Mouse (Mus musculus) kidney, embryonic 16.5 days (tissue): ENCODE measurements around the gene Olfr688. TPM values are rescaled to one million over a fixed set of nuclear protein-coding genes. Genes with fewer than 3 reads are reported as not detected.

Source experiments
- polyA plus RNA-seq: library from polyadenylated mRNA; unstranded; fragments of >200 nt; fragmentation: Nextera tagmentation; extraction: Ambion mirVana; gene quantifications from 2 replicates; pipeline ENCODE4 v1.2.1, GENCODE M21; 2015

Gene Olfr688
- polyA plus RNA-seq, 1 experiment from 2014 or later: not detected

Other genes starting within 250 kb of the Olfr688 start
- not detected in 2 replicates for gene Olfr677, start 236.7 kb upstream of the Olfr688 start, polyA plus RNA-seq
- not detected in 2 replicates for gene Olfr678, start 223.6 kb upstream of the Olfr688 start, polyA plus RNA-seq
- not detected in 2 replicates for gene Olfr679, start 206.9 kb upstream of the Olfr688 start, polyA plus RNA-seq
- gene Olfr680-ps1, start 195.3 kb upstream of the Olfr688 start, polyA plus RNA-seq: not detected in 2 replicates
- not detected in 2 replicates for gene Olfr681, start 171.3 kb upstream of the Olfr688 start, polyA plus RNA-seq
- not detected in 2 replicates for gene Olfr683, start 141.1 kb upstream of the Olfr688 start, polyA plus RNA-seq
- gene Olfr684, start 124.4 kb upstream of the Olfr688 start, polyA plus RNA-seq: not detected in 2 replicates
- not detected in 2 replicates for gene Olfr685, start 102.1 kb upstream of the Olfr688 start, polyA plus RNA-seq
- not detected in 2 replicates for gene Olfr686, start 80.6 kb upstream of the Olfr688 start, polyA plus RNA-seq
- gene Olfr689, start 23.1 kb downstream of the Olfr688 start, polyA plus RNA-seq: not detected in 2 replicates
- gene Olfr690, start 46.0 kb downstream of the Olfr688 start, polyA plus RNA-seq: not detected in 2 replicates
- not detected in 2 replicates for gene Olfr691, start 54.2 kb downstream of the Olfr688 start, polyA plus RNA-seq
- not detected in 2 replicates for gene Olfr692, start 80.1 kb downstream of the Olfr688 start, polyA plus RNA-seq
- gene Gm5901, start 86.9 kb downstream of the Olfr688 start, polyA plus RNA-seq: not detected in 2 replicates
- 47.2 and 49.2 TPM in 2 replicates for gene Fam160a2, start 112.0 kb downstream of the Olfr688 start, polyA plus RNA-seq
- gene Cnga4, start 116.5 kb downstream of the Olfr688 start, polyA plus RNA-seq: not detected in 2 replicates
- 0.67 and 0.85 TPM in 2 replicates for gene Cckbr, start 137.6 kb downstream of the Olfr688 start, polyA plus RNA-seq
- 59.4 and 75.7 TPM in 2 replicates for gene Cavin3, start 194.2 kb downstream of the Olfr688 start, polyA plus RNA-seq